Mouse (Mus musculus) hindbrain, embryonic 10.5 days (tissue): ENCODE measurements around the gene Gfm1. TPM values are rescaled to one million over a fixed set of nuclear protein-coding genes. Genes with fewer than 3 reads are reported as not detected.

Source experiments
- DNase-seq: peaks from one replicate; pipeline ENCODE4 v3.0.0-alpha.2; 2017; ENCODE audit warnings: low spot score
- H3K27ac ChIP-seq: fragments of 300-500 bp; sonication (generic); 2 replicates; pipeline ENCODE4 v1.5.1; 2016; ENCODE audit warnings: mild to moderate bottlenecking, moderate library complexity
- H3K27me3 ChIP-seq: fragments of 300-500 bp; sonication (generic); 2 replicates; pipeline ENCODE4 v1.6.1; 2016; ENCODE audit warnings: mild to moderate bottlenecking; ENCODE audit not compliant: poor library complexity, insufficient read depth, severe bottlenecking
- H3K36me3 ChIP-seq: fragments of 300-500 bp; sonication (generic); 2 replicates; pipeline ENCODE4 v1.6.1; 2016; ENCODE audit warnings: mild to moderate bottlenecking, moderate library complexity
- H3K4me1 ChIP-seq: fragments of 300-500 bp; sonication (generic); replicated peaks from 2 replicates; pipeline ENCODE4 v1.6.1; 2016; ENCODE audit warnings: mild to moderate bottlenecking
- H3K4me3 ChIP-seq: fragments of 300-500 bp; sonication (generic); 2 replicates; pipeline ENCODE4 v1.5.1; 2016; ENCODE audit warnings: mild to moderate bottlenecking, moderate library complexity
- H3K9me3 ChIP-seq: fragments of 300-500 bp; sonication (generic); 2 replicates; pipeline ENCODE4 v1.6.1; 2016; ENCODE audit warnings: mild to moderate bottlenecking, moderate library complexity
- WGBS: fragments of 180-500 bp; shearing (Covaris S2); methylation state at CpG from one replicate; pipeline ENCODE4 v1.1.7; 2016; 5-methylcytosine and 5-hydroxymethylcytosine counted together
- polyA plus RNA-seq: library from polyadenylated mRNA; unstranded; fragments of >200 nt; fragmentation: Nextera tagmentation; extraction: Ambion mirVana; gene quantifications from 2 replicates; pipeline ENCODE4 v1.2.1, GENCODE M21; 2016

The Gfm1 gene
- 43.2 and 52.0 TPM in 2 replicates for polyA plus RNA-seq

GRCm38 (mm10) chr3:67429999-67430380 lies at the start of gene Gfm1:
Gene Gfm1 (plus strand): TSS chr3:67430096.
- Histone ChIP-seq H3K4me3 (peak within 1 kb of the TSS; percentile 98), H3K9me3 (peaks cover 16% of the 10 kb centered on the region), H3K27me3 (no peaks in the 10 kb centered on the region), H3K4me1 (peaks cover 10% of the 10 kb centered on the region), H3K27ac (peak within 1 kb of the TSS; percentile 90), H3K36me3 (peaks cover 35% of the 10 kb centered on the region)
- DNase-seq: peak; percentile 87
- WGBS: under 1% methylated on average over 24 of the region's 24 CpGs

- no peak for DNase-seq
- Histone ChIP-seq H3K27me3 (no peaks in the 10 kb centered on the region), H3K4me3 (peak overlapping the region; percentile 98), H3K36me3 (peaks cover 30% of the 10 kb centered on the region), H3K9me3 (peaks cover 16% of the 10 kb centered on the region), H3K27ac (no peak overlapping the region), H3K4me1 (peaks cover 10% of the 10 kb centered on the region)
- WGBS: 35% methylated on average over 8 of the region's 8 CpGs
These were observed 428 bp upstream of the Gfm1 start for GRCm38 (mm10) chr3:67429338-67429998.

GRCm38 (mm10) chr3:67434011-67434410 lies 4.1 kb downstream of the Gfm1 start:
- Histone ChIP-seq H3K36me3 (peaks cover 74% of the 10 kb centered on the region), H3K9me3 (no peaks in the 10 kb centered on the region), H3K4me1 (peaks cover 10% of the 10 kb centered on the region), H3K27ac (no peak overlapping the region), H3K4me3 (no peak overlapping the region), H3K27me3 (no peaks in the 10 kb centered on the region)
- no peak for DNase-seq
- 91% methylated on average over 6 of the region's 6 CpGs for WGBS

GRCm38 (mm10) chr3:67447143-67447542 lies 17.2 kb downstream of the Gfm1 start:
- H3K4me1 ChIP-seq: no peaks in the 10 kb centered on the region
- H3K27me3 ChIP-seq: no peaks in the 10 kb centered on the region
- no peak overlapping the region for H3K4me3 ChIP-seq
- no peaks in the 10 kb centered on the region for H3K9me3 ChIP-seq
- H3K36me3 ChIP-seq: peaks cover 90% of the 10 kb centered on the region
- WGBS: 92% methylated on average over 2 of the region's 2 CpGs
- H3K27ac ChIP-seq: no peak overlapping the region
- DNase-seq: no peak

- Histone ChIP-seq H3K27me3 (no peaks in the 10 kb centered on the region), H3K36me3 (peaks cover 90% of the 10 kb centered on the region), H3K4me1 (no peaks in the 10 kb centered on the region), H3K9me3 (no peaks in the 10 kb centered on the region), H3K4me3 (no peak overlapping the region), H3K27ac (no peak overlapping the region)
- DNase-seq: no peak
- 94% methylated on average over 21 of the region's 21 CpGs for WGBS
These were observed 19.8 kb downstream of the Gfm1 start for GRCm38 (mm10) chr3:67449660-67450059.

- H3K36me3 ChIP-seq: peaks cover 90% of the 10 kb centered on the region
- H3K4me1 ChIP-seq: no peaks in the 10 kb centered on the region
- no peak overlapping the region for H3K4me3 ChIP-seq
- DNase-seq: no peak
- H3K9me3 ChIP-seq: no peaks in the 10 kb centered on the region
- no peak overlapping the region for H3K27ac ChIP-seq
- no peaks in the 10 kb centered on the region for H3K27me3 ChIP-seq
- 91% methylated on average over 5 of the region's 5 CpGs for WGBS
These were observed 20.8 kb downstream of the Gfm1 start for GRCm38 (mm10) chr3:67450601-67451210.

GRCm38 (mm10) chr3:67459881-67460280 lies 30.0 kb downstream of the Gfm1 start:
- peaks cover 19% of the 10 kb centered on the region for H3K4me1 ChIP-seq
- H3K36me3 ChIP-seq: peaks cover 59% of the 10 kb centered on the region
- WGBS: 79% methylated on average over 3 of the region's 3 CpGs
- H3K27me3 ChIP-seq: no peaks in the 10 kb centered on the region
- H3K4me3 ChIP-seq: no peak overlapping the region
- H3K27ac ChIP-seq: no peak overlapping the region
- H3K9me3 ChIP-seq: no peaks in the 10 kb centered on the region
- DNase-seq: no peak

GRCm38 (mm10) chr3:67462015-67462414 lies 32.1 kb downstream of the Gfm1 start:
- Histone ChIP-seq H3K27ac (no peak overlapping the region), H3K27me3 (no peaks in the 10 kb centered on the region), H3K4me1 (peaks cover 19% of the 10 kb centered on the region), H3K4me3 (no peak overlapping the region), H3K36me3 (peaks cover 44% of the 10 kb centered on the region), H3K9me3 (no peaks in the 10 kb centered on the region)
- 90% methylated on average over 7 of the region's 7 CpGs for WGBS
- DNase-seq: no peak

- 63% methylated on average over 10 of the region's 10 CpGs for WGBS
- H3K27me3 ChIP-seq: no peaks in the 10 kb centered on the region
- peaks cover 40% of the 10 kb centered on the region for H3K36me3 ChIP-seq
- no peak for DNase-seq
- no peaks in the 10 kb centered on the region for H3K9me3 ChIP-seq
- peaks cover 19% of the 10 kb centered on the region for H3K4me1 ChIP-seq
- H3K27ac ChIP-seq: no peak overlapping the region
- peak overlapping the region; percentile 68 for H3K4me3 ChIP-seq
These were observed 32.7 kb downstream of the Gfm1 start for GRCm38 (mm10) chr3:67462578-67462977.

GRCm38 (mm10) chr3:67463001-67463400 lies 33.1 kb downstream of the Gfm1 start:
- Histone ChIP-seq H3K27ac (peak overlapping the region; percentile 87), H3K36me3 (peaks cover 40% of the 10 kb centered on the region), H3K4me1 (peaks cover 19% of the 10 kb centered on the region), H3K9me3 (no peaks in the 10 kb centered on the region), H3K4me3 (peak overlapping the region; percentile 68), H3K27me3 (no peaks in the 10 kb centered on the region)
- 5% methylated on average over 12 of the region's 12 CpGs for WGBS
- no peak for DNase-seq

- Histone ChIP-seq H3K27ac (peak within 1 kb of the TSS; percentile 87), H3K4me3 (peak within 1 kb of the TSS; percentile 68), H3K9me3 (no peaks in the 10 kb centered on the region), H3K27me3 (no peaks in the 10 kb centered on the region), H3K36me3 (peaks cover 42% of the 10 kb centered on the region), H3K4me1 (peaks cover 19% of the 10 kb centered on the region)
- DNase-seq: peak; percentile 73
- WGBS: 1% methylated on average over 43 of the region's 43 CpGs
These were observed 33.8 kb downstream of the Gfm1 start, which contains the start of gene Lxn for GRCm38 (mm10) chr3:67463450-67464372. Gene Lxn (minus strand): TSS chr3:67463926.

- Histone ChIP-seq H3K4me3 (no peak overlapping the region), H3K36me3 (peaks cover 34% of the 10 kb centered on the region), H3K9me3 (no peaks in the 10 kb centered on the region), H3K4me1 (peaks cover 19% of the 10 kb centered on the region), H3K27me3 (no peaks in the 10 kb centered on the region), H3K27ac (no peak overlapping the region)
- 94% methylated on average over 5 of the region's 5 CpGs for WGBS
- DNase-seq: no peak
These were observed 36.7 kb downstream of the Gfm1 start for GRCm38 (mm10) chr3:67466576-67466975.
